Mouse (Mus musculus): ENCODE measurements around the gene Olfr155. TPM values are rescaled to one million over a fixed set of nuclear protein-coding genes. Genes with fewer than 3 reads are reported as not detected.

Gene Olfr155
- total RNA-seq (2021): not detected

DNA sequence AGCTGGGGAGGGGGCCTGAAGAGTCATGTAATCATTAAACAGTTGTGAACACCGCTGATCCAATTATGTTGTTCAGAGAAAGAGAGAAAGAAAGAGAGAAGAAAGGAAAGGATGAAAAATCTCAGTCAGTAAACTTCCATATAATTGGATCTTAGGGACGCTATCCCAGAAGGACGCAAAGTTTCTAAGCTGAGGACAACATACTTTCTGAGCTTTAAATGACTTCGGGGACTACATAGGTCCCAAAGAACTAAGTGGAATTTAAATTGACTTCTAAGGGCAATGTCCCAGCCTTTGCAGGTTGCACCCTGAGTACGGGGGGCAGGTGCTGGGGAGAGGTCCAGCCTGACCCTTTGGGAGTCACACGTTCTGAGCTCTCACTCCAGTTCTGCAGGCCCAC is at the start of gene Olfr155:
Gene Olfr155, plus strand, starts transcription at position 301 of the 400 bp plus-strand sequence.
- DNase-seq: no peak

DNA sequence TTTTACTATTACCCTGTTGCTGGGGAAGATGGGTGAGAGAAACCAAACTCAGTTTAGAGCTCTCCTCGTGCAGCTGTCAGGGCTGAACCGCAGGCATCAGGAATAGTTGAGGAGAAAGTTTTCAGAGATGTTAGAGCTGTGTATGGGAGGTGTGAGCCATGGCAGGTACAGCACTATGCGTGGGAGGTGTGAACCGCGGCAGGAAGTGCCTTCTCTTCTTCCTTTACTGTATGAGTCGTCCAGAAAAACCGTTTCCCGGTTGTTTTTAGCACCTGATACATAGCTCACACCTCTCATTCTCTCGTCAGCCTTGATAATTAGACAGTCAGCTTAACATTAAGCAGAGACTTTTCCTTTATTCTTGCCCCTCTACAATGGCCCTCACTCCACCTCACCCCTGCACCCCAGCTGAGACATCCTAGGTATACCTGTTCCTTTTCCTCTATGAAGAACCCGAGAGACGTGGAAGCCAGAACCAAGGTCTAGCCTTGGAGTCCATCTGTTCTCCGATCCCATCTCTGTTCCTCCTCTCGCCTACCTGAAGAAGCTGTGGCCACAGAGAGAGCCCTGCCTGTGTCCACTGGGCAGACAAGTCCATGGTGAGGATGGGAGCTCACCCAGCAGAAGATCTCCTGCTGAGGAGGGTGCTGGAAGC is 28.3 kb upstream of the Olfr155 start:
- no peak for DNase-seq

DNA sequence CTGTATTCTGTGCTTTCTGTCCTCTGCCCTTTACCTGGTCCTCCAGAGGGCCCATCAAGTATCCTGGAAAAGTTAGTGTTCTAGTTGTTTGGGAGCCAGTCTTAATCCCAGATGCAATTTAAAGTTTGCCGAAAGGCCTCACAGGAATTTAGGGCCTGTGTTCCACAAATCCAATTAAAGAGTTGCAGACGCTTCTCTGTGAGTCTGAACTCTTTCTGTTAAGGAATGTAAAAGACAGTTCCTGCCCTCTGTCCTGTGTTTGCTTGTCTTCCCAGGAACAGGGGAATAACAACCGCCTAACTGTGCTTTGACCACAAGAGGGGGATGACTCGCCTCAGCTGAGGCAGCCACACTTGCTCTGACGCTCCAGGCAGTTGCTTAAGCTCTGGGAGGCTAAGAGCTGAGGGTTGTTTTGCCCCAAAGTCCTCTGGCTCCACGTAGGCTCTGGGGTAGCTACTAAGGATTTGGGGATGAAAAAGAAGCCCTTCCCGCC is 27.5 kb upstream of the Olfr155 start, which contains the start of gene Olfr156:
Gene Olfr156, minus strand, starts transcription at position 51 of the 493 bp plus-strand sequence.
- DNase-seq: peak; percentile 45

DNA sequence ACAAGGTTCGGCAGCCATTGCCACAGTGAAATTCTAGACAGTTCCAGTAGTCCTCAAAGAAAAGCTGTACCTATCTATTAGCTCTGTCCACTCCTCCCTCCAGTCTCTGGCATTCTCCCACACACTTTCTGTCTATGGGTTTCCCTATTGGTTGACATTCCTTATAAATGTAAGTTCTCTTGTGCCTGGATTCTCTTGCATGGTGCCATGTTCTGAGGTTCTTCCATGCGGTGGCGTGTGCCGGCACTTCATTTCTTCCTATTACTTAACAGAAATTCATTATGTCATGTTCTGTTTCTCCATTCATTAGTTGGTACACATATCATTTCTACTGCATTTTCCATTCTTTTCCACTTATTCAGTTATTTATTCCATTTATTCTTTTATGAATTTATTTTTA is 22.6 kb upstream of the Olfr155 start:
- no peak for DNase-seq

DNA sequence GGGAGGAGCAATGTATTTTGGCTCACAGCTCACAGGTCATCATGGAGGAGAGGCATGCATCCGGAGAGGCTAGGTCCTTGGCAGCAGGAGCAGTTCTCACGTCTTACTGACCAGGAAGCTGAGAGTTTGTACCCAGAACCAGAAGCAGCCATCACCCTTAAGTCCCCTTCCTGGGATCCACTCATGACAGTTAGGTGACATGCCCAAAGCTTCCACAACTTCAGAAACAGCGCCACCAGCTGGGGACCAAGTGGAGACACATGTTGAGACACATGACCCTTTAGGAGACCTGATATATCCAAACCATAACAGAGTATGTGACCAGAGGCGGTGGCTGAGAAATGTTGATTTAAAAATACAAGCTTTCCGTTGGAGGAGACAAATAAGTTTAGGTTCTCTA is 19.3 kb upstream of the Olfr155 start:
- DNase-seq: no peak

DNA sequence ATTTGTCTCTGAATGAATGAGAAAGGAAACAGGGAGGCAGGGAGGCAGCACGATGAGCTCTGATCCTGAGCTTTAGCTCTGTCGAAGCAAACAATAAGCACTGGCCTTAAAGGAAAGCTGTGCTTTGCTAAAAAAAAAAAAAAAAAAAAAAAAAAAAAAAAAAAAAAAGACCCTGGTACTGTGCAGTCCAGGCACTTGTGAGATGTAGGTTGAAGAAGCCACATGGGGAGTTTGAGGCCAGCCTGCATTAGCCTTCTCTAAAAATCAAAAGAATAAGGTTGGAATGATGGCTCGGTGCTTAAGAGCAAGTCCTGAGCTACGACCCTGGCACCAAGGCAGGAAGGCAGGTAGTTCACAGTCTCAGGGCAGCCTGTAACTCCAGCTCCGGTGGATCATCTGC is 17.6 kb upstream of the Olfr155 start:
- DNase-seq: no peak

DNA sequence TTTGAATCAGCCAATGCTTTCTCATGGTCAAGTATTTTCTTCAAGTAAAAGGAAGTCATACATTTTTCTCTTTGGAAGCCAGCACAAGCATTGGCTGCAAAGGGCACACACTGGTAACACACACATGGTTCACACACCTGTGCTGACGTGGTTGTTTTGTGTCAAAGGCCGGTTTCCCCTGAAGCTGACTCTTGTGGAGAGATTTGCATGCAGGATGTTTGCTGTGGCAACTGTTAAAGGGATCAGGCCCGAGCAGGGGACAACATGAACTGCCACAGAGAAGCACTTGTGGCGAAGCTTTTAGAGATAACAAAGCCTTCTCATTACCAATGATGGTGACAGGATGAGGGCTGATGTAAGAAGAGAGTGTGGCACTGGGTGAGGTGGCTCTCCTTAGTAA is 16.6 kb upstream of the Olfr155 start:
- no peak for DNase-seq

DNA sequence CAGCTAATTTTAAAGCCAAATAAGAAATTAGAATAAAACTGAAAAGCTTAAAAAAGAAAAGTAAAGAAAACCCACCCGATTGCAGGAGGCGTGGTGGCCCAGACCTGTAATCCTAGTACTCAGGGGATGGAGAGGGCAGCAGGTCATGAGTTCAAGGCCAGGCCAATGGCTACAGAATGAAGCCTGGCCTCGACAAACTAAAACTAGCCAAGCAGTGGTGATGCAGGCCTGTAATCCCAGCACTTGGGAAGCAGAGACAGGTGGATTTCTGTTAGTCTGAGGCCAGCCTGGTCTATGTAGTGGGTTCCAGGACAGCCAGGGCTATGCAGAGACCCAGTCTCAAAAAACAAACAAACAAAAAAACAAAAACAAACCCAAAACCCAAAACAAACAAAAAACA is 13.0 kb upstream of the Olfr155 start:
- DNase-seq: no peak

DNA sequence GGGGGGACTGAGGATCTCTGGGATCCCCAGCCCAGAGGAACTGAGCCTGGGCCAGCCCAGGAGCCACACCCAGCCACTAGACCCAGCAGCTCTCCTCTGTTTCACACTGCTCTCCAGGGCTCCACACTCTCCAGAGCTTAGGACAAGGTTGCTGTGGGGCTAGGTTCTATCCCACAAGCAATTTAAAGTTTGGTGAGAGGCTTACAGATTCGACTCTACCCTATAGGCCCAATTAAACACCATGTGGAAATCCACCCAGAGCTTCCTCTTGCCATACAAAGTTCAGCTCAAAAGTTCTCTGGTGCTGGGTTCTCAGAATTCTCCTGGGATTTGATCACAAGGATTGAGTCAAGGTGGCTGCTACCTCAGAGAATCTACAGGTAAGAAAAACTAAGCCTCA is 11.3 kb upstream of the Olfr155 start, which contains the start of gene Olfr157:
Gene Olfr157, minus strand, starts transcription at position 101 of the 400 bp plus-strand sequence.
- no peak for DNase-seq

DNA sequence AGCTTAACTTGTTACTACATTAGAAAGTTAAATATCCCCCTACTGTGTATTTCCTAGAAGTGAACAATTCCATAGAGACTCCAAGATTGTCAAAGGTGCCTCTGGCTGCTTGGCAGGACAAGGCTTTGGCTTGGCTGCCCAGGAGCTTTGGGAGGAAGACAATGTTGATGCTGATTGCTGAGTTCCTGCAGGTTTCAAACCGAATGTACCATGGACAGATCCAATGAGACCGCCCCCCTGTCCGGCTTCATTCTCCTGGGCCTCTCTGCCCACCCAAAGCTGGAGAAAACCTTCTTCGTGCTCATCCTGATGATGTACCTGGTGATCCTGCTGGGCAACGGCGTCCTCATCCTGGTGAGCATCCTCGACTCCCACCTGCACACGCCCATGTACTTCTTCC is 2.7 kb downstream of the Olfr155 start:
- no peak for DNase-seq

DNA sequence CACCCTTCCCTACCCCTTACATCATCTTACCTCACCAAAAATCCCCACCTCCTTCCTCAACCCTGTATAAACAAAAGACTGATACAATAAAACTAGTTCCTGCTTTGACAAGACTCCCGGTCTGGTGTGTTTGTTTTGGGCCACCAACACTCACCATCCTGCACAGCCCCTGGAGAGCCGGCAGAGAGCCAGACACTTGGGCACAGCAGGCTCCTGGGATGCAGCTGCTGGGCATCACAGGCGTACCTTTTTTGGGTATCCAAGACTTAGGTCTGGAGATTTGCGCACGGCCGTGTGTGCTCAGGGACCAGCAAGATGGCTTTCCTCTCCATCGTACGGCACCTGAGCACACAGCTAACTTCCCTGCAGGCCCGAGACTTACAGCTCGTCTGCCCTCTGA is 8.5 kb downstream of the Olfr155 start:
- DNase-seq: no peak

DNA sequence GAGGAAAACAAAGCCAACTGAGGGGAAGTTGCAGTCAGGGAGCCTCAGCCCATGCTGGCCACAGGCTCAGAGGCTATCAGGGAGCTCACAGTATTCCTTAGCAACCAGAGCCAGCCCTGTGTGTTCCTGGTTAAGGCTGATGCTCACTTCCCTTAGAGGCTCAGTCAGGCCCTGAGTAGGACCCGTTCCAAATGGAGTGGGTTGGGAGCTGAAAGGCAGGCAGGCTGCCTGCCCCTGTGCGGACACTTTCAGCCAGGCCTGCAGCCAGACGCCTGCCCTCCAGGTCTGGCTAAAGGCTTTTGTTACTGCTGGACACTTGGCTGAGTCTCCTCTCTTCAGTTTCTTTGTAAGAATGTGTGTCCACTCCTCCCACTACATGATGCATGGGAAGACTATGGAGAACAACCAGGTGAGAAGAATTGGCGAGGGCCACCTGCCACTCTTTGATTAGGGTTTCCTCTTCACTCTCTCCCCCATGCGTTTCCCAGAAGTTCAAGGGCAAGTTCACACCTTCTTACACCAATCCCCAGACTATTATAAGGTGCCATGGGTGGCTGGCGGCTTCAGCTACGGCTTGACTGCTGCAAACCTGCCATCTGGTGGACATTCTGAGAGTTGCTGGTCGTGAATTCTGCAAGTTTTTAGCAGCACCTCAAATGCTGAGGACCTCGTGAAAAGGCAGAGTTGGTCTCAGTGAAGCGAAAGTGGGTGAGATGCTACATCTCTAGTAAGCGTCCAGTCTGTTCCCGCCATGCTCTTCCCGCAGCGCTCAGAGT is 9.6 kb downstream of the Olfr155 start:
- DNase-seq: peak; percentile 80

DNA sequence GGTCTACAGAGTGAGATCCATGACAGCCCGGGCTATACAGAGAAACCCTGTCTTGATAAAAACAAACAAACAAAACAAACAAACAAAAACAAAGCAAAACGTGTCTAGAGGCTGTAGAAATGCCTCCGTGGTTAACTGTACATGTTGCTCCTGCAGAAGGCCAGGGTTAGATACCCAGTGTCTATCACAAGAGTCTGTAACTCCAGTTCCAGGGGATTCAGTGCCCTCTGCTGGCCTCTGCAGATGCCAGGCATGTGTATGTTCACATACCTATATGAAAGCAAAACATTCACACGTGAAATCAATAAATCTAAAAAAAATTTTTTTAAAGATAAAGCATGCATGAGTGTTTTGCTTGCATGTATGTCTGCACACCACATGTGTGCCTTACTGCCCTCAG is 11.9 kb downstream of the Olfr155 start:
- DNase-seq: no peak

DNA sequence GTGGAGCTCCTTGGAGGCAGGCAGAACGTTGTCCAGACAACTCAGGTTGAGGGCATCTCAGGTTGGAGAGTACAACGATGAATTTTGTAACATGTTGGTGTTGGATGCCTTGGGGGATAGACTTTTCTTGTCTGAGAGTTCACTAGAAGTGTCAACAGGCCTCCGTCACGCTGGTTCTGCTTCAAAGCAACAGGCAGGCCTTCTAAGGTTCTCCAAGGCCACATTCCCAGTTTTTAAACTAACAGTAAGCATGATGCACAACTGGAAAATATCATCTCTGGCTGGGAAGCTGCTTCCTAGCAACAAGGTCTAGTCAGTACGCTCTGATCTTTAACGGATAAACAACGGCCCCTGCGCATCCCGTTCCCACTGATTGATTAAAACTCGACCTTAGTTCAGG is 18.5 kb downstream of the Olfr155 start:
- no peak for DNase-seq

DNA sequence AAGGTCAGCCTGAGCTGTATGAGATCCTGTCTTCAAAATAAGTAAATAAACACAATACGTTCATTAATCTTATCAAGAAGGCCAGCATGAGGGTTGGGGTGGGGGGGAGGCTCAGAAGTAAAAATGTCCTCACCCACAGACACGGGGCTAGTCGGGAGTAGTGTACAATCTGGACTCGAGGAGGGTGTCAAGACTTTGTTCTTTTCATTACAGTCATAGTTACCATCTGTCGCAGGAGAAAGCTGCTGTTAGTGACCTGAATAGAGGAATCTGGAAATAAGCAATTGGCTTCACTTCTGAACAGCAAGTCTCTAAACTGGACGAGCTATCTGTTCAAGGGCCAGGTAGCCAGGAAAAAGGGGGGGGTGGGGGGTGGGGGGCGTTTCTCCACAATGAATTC is 23.1 kb downstream of the Olfr155 start:
- no peak for DNase-seq

DNA sequence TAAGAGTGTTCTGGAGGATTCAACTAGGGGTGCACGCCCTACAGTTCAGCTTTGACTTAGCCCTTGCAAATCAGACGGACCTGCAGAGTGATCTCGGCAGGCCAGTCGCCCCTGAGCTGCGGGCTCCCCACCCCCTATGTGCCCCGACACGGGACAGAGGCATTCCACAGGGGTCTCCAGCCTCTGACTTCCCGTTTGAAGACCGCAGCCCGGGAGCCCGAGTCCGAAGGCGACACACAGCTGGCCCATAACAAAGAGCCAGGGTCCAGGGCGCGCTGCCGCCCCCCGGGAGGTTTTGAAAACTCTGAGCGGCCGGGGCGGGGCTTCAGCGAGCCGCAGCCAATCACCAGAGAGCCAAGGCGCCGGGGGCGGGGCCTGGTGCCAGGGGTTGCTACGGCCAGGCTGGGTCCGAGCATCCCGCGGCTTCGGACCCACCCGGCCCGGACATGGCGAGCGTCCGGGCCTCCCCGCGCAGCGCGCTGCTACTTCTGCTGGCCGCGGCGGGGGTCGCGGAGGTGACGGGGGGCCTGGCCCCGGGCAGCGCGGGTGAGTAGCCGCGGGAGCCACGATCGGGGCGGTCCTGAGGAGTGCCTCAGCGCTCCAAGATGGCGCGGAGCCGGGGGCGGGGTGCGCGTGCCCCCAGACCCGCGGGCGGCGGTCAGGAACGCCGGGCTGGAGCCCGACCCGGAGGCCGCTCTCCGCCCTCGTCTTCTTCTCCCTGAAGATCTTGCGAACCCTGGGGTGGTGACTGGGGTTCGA is 24.0 kb downstream of the Olfr155 start, which contains the start of gene Reck:
Gene Reck, plus strand, starts transcription at position 371 of the 759 bp plus-strand sequence.
- DNase-seq: peak; percentile 91

DNA sequence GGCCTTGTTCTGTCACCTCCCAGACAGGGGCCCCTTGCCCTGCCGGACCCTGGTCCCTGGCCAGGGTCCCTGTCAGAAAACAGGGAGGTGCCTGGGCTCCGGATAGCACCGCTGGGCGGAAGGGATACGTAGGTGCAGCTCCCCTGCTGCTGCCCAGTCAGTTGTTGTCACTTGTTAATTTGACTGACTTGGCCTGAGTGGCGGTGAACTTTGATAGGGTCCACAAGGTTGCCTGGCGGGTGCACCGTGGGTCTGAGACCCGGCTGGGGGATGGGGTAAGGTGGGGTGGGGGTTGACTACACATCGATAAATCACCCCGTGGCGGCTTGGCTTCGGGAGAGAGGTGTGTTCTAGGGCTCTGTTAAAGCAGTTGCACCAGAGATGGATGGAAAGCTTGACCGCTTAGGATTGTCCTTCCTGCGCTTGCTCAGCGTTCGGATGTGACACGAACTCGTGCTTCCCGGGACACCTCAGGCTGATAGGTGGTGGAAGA is 24.6 kb downstream of the Olfr155 start:
- DNase-seq: peak; percentile 23

DNA sequence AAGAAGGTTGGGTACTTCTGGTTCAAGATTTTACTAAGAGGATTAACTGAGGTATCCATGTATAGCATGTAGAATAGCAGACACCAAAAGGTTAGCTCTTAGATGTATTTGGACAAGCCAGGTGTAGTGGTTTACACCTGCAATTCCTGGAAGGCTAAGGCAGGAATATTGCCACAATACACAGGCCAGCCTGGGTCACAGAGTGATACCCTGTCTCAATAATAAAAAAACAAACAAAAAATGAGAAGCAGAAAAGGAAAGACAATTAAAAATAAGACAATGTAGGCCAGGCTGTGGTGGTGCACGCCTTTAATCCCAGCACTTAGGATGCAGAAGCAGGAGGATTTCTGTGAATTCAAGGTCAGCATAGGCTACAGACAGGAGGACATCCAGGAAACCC is 25.9 kb downstream of the Olfr155 start:
- DNase-seq: no peak

DNA sequence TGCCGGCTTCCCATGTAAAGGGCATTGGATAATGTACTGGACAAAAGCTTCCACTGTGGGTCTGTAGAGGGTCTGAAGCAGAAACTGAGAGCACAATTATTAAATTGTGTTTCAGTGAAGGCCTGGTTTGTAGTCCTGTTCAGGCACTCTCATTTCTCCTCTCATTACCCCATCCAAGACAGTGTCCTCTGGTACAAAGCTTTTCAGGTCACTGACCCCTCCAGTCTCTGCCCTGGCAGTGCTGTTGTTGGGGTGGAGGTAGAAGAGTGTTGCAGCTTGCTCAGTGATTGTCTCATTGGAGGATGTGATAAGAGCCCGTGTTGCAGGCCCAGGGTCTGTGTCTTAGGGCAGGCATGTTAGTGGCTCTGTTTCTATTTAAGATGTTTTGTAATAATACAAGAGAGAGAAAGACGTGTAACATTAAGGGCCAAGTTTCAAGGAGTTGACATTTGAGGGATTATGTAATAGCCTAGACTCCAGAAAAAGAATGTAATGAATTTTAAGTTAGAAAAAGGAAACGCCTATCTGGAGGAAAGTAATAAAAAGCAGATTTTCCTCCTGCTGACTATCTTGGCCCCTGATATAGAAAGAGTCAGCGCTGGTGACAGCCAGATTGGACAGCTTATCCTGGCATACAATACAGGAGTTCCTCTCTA is 26.9 kb downstream of the Olfr155 start:
- no peak for DNase-seq

DNA sequence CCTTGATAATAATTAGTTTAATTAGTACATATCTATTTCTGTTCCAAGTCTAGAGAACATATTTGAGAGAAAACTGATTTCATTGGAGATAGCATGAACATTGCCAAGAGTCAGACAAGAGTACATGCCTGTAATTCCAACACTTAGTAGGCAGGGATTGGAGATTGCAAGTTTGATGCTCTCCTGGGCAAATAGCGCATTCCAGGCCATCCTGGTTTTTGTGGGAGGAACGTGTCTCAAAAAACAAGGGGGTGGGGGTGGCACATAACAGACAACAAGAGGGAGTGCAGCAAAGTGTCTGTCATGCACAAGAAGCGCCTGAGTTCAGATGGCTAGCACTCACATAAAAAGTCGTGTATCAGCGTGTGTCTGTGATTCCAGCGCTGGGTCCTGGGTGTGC is 28.2 kb downstream of the Olfr155 start:
- DNase-seq: no peak

DNA sequence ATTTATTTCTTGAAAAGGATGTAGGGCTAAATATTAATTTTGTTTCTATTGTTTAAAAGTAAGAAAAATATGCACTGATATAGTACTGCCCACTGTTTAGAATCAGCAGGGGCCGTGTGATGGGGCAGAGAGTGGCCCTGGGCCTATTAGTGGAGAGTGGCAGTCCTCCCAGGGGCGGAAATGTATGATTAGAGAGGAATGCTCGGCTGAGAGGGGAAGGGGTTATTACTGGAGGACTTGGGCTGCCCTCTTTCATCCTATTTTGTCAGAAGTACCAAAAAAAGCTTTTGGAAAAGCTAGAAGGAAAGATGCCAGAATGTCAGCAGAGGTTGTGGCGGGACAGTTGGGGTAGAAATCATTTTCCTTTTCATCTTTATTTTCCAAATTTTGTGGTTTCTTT is 32.8 kb downstream of the Olfr155 start:
- no peak for DNase-seq

DNA sequence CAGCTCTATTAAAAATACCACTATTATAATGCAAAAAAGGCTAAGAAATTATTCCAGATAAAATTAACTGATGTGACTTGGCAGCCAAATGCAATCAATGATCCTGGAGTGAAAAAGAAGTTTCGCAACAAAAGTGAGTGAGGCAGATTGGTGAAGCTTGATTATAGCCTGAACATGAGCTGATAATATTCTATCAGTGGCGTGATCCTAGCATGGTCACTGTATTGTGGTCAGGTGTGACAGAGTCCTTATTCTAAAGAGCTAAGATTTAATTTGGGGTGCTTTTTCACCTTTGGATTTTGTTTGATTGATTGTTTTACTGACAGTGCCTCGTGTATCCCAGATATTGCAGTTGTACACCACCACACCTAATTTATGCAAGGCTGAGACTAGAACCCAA is 39.9 kb downstream of the Olfr155 start:
- DNase-seq: no peak

Data from heart, postnatal 4 days (tissue).